Mouse (Mus musculus) adrenal gland, postnatal 25 days (tissue): ENCODE data around the gene Cfap43. TPM values are rescaled to one million over a fixed set of nuclear protein-coding genes. Genes with fewer than 3 reads are reported as not detected.

Experiments used
- DNase-seq: peaks from one replicate; pipeline ENCODE4 v3.0.0; 2021; ENCODE audit warnings: mixed read lengths
- microRNA-seq, 2 experiments: library from miRNA; unstranded; fragments of <30 nt; microRNA quantifications; one replicate each; pipeline ENCODE4 v1.2.0; 2021
- total RNA-seq: library from RNA; stranded (reverse); gene quantifications from 2 replicates; pipeline ENCODE4 v1.2.3, GENCODE M21; 2021

Gene Cfap43
- total RNA-seq, 1 experiment from 2014 or later, result not detected

DNA sequence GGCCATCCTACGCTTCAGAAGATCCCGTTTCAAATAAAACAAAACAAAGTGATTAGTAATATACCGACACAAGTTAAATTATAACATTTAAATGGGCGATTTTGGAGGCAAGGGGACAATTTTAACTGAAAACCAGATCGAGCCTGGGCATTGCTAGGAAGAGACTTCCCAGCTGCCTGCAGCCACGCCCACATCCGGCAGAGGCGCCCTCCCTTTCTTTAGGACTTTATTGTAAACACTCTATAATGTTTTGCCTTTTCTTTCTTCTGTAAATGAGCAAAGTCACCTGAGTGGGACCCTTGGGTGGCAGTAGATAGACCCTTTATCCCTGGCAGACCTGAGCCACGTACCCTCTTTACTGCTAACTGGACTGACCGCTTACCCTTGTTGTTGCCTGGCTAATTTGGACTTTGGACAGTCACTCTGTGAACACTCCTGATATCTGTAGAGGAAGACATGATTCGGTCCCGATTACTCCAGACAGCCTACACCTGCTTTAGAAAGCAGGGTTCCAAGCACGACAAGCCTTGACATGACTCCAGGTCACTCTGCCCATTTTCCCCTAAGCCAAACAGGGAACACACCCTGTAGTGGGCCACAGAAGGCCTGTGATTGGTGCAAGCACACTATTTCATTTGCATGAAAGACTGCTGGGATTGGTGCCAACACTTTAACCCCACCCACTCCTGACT, 213.9 kb downstream of the Cfap43 start:
- no peak for DNase-seq

DNA sequence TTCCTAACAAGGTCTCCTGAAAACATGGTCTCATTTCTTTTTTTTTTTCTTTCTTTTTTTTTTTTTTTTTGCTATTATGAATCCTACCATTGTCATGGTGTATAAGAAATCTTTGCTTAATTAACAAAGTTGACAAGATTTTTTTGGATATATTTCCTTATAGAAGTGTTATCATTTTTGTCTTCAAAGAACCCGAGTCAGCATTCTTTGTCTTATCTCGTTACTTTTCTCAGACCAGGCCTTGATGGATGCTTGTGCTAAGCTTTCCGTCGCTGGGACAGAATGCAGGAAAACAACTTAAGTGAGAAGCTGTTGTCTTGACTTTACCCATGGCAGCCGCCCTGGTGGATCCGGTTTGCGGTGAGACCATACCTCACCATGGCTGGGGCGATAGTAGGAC, 218.6 kb downstream of the Cfap43 start:
- DNase-seq, result no peak

DNA sequence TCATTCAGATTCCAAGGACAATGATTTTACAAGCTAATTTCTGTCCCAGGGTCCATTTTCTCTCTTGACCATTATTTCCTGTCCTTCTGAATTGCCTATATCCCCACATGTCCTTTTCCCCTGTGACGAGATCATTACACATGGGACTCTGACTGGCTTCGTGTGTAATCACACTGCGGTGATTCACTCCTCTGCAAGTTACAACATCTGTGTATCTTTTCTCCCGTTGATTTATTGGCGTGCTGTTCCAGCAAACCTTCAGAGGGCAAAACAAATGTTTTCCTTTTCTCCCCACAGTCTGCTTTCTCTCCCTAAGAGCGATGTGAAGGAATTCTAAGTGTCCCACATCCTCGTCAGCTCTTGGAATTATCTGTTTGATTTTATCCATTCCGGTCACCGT, 219.3 kb downstream of the Cfap43 start:
- DNase-seq, result peak; percentile 24

DNA sequence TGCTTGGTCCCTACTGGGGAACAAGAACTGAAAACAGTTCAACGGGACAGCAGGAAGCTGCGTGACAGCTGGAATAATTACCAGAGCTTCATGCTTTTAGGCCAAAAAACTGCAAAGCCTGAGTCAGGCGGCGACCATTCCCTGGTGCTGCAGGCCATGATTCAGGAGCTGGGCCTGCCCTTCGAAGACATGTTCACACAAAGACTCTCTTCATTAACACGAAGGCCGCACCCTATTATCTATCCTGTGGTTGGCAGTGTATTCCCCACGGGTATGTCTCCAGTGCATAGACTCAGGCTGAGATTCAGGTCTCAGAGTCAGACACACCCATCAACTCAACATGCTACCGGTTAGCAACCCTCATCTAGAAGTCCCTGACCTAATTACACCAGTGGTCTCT, 220.8 kb downstream of the Cfap43 start:
- no peak for DNase-seq

DNA sequence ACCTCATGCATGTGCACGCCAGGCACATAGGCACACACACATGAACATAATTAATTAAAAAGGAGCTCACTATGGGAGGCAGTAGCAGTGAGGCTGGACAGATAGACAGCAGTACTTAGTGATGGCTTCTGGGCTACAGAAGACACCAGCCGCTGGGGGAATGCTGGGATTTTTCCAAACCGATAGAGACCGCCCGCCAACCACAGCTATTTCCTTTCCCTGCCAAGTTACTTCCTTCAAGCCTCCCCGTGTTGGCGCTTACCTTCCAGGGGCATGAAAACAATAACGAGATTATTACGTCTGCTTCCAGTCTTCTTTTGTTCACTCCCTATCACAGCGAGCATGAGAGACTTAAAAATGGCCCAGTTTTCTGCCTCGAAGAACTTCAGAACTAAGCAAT, 222.0 kb downstream of the Cfap43 start:
- DNase-seq, result no peak

DNA sequence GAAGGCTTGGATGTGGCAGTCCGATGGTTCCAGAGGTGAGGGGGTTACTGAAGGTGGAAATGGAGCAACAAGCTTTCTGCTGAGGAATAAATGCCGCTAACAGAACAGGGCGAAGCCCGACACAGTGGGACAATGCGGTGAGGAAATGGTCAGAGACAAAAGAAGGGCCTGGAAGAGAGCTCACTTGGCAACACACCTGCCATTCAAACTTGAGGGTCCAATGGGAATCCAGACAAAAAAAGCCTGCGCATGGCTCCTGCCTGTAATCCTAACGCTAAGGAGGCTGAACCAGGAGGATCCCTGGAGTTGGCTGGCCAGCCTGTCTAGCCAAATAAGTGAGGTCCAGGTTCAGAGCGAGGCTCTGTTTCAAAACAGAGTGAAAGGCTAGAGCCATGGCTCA, 222.7 kb downstream of the Cfap43 start:
- no peak for DNase-seq

DNA sequence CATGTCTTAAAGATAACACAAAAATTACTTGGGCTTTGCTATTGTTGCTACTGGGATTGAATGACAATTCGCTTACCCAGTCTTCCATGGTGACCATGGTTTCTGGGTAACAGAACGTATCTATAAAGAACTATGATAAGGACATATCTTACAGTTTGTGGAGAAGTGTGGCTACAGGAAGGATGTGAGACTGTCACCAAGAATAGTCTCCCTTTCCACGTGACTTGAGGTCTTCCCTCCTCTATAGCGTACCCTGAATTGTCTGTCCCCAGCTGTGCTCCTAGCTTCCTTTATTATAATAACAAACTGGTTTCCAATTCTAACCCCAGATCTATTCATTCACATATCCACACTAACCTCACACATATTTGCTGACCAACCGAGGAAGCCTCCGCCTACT, 223.4 kb downstream of the Cfap43 start:
- no peak for DNase-seq

DNA sequence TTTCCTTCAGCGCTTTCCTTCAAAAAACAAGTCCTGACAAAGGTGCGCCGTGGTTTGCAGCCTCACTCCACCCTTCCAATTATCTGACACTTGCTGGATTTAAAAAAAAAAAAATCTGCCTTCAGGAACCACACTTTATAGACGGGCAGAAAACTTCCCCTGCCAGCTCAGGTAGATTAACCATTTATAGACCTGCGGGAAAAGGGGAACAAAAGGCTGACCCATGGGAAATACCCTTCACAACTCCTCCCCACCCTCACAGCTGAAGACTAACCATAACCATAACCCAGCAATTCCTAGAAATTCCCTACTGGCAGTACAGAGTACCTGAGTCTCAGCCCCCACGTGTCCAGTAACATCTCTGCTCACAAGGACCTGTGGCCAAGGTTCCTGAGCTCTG, 227.1 kb downstream of the Cfap43 start, which contains the start of gene Col17a1:
Gene Col17a1, minus strand, starts transcription at position 101 of the 400 bp plus-strand sequence.
- DNase-seq, result no peak

DNA sequence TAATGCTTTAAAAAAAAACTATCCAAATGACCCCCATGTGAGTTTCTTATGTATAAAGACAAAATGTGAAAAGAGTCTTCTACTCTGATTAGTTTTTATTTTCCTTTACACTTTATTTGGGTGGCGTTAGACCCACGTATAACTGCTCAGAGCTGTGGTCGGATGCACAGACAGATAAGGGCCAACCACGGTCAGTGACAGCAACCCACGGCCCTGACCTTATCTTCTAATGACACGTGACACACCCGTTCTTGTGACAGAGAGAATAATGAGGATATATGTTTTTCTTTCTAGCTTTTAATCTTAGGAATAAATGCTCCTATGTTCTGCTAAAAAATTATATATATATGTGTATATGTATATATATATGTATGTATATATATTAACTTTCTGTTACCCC, 229.5 kb downstream of the Cfap43 start:
- no peak for DNase-seq

Small RNA genes within 50 kb of the gene (microRNA-seq; reads per million reads assigned to microRNA genes)
- gene Gm22240 (0.34 to 0.71 reads per million in 2 experiments), gene Mir8090 (0 reads per million in 2 experiments)

Other genes starting within 250 kb of the Cfap43 start
- gene Col17a1, start 227.2 kb downstream of the Cfap43 start, total RNA-seq, result not detected in 2 replicates
- 104 TPM in 2 replicates for gene Sfr1, start 187.6 kb downstream of the Cfap43 start, total RNA-seq
- 143 and 204 TPM in 2 replicates for gene Gsto1, start 64.3 kb downstream of the Cfap43 start, total RNA-seq
- 1.4 and 2.9 TPM in 2 replicates for gene Gsto2, start 53.8 kb downstream of the Cfap43 start, total RNA-seq
- gene Itprip, start within 50 bp of the Cfap43 start, total RNA-seq, result 11.8 and 17.0 TPM in 2 replicates
- gene Cfap58, start 18.4 kb upstream of the Cfap43 start, total RNA-seq, result not detected in 2 replicates